Mouse (Mus musculus) small intestine, adult 2 months (tissue): ENCODE measurements around the gene Gm29776. TPM values are rescaled to one million over a fixed set of nuclear protein-coding genes. Genes with fewer than 3 reads are reported as not detected.

ENCODE experiments used
- H3K27ac ChIP-seq: fragments of 200-500 bp; 2 replicates; pipeline ENCODE4 v1.5.1; 2012; ENCODE audit warnings: low read depth, low read length, control low read depth, inconsistent platforms; ENCODE audit not compliant: insufficient read depth
- H3K27me3 ChIP-seq: fragments of 200-500 bp; 2 replicates; pipeline ENCODE4 v1.6.1; 2012; ENCODE audit warnings: mild to moderate bottlenecking, moderate library complexity, low read length, inconsistent platforms; ENCODE audit not compliant: control insufficient read depth, insufficient read depth
- H3K36me3 ChIP-seq: fragments of 200-500 bp; 2 replicates; pipeline ENCODE4 v1.6.1; 2012; ENCODE audit warnings: mild to moderate bottlenecking, low read length, control low read depth, inconsistent platforms; ENCODE audit not compliant: control insufficient read depth, insufficient read depth
- H3K4me1 ChIP-seq: fragments of 200-500 bp; 2 replicates; pipeline ENCODE4 v1.6.1; 2012; ENCODE audit warnings: low read length, inconsistent platforms, mixed read lengths; ENCODE audit not compliant: control insufficient read depth, insufficient read depth, insufficient read length
- H3K4me3 ChIP-seq: fragments of 200-500 bp; 2 replicates; pipeline ENCODE4 v1.5.1; 2012; ENCODE audit warnings: low read depth, mild to moderate bottlenecking, control low read depth, inconsistent platforms, low read length, moderate library complexity
- CTCF ChIP-seq: fragments of 200-500 bp; IDR thresholded peaks from 2 replicates; pipeline ENCODE4 v1.5.1; 2012; ENCODE audit warnings: low read depth, mild to moderate bottlenecking, control low read depth, inconsistent platforms, low read length, moderate library complexity, mixed read lengths; ENCODE audit not compliant: insufficient replicate concordance, insufficient read length; ENCODE audit errors: extremely low read depth
- POLR2A ChIP-seq: fragments of 200-500 bp; IDR thresholded peaks from 2 replicates; pipeline ENCODE4 v1.6.1; 2012; ENCODE audit warnings: low read depth, mild to moderate bottlenecking, control low read depth, inconsistent platforms, low read length, moderate library complexity
- WGBS: fragments of 180-500 bp; shearing (Covaris S2); methylation state at CpG from one replicate; pipeline ENCODE4 v1.1.7; 2018; 5-methylcytosine and 5-hydroxymethylcytosine counted together
- polyA plus RNA-seq: library from polyadenylated mRNA; depleted of rRNA; stranded (reverse); fragments of >200 nt; gene quantifications from 2 replicates; pipeline ENCODE4 v1.2.3, GENCODE M21; 2012

Gm29776 gene
- polyA plus RNA-seq, 1 experiment, result not detected

DNA sequence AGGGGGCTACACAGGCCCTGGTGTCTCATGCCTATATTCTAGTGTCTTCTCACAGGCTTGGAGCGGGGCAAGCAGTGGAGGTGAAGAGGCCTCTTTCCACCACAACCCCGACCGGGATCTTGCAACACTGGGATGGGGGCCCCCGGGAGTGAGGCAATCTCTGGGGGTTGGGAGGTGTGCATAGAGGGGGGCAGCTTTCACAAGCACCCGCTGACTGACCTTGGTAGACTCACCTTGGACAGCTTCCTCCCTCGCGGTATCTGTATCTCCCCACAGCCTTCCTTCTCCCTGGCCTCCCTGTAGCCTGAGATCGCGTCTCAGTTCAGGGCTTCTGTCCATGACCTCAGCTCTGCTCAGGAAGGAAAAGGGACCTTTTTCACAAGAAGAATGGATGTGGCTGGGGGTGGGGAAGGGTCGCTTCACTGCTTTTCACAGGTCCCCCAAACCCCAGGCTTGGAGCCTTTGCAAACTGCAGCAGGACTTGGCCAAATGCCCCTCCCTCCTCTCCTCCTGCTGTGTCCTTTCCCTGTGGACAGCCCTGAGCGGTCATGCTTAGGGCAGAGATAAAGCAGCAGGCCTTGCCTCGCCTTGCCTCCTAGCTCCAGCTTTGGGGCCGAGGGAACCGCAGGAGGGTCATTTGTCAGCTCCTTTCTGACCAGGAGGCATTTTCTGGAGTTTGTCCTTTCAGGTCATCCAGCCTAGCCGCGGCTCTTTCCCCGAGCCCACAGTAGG, 8.1 kb upstream of the Gm29776 start:
- TF ChIP-seq CTCF, result no peak
- TF ChIP-seq POLR2A, result no peak

DNA sequence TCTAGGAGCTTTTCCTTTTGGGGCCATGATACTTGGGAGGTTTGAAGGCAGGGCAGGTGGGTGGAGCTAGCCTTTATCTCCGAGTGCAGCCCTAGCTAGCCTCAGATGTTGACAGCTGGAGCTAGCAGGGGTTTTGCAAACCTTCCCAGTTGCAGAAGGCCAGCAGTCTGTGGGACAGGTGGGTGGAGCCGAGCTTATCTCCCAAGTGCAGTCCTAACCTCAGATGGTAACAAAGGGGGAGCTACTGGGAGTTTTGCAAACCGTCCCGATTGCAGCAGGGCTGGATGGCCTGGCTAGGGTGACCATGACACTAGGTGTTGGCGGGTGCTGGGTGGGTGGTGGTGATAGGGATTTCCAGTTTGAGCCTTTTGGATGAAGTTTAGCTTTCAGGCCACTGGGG, 7.2 kb upstream of the Gm29776 start:
- H3K4me1 ChIP-seq, result peaks cover 6% of the 10 kb centered on the region
- H3K4me3 ChIP-seq, result no peak overlapping the region
- H3K27me3 ChIP-seq, result no peaks in the 10 kb centered on the region
- TF ChIP-seq POLR2A, result no peak
- TF ChIP-seq CTCF, result no peak
- no peaks in the 10 kb centered on the region for H3K36me3 ChIP-seq
- WGBS, result 22% methylated on average over 5 of the region's 5 CpGs
- H3K27ac ChIP-seq, result no peak overlapping the region

More for the DNA sequence above, 8.1 kb upstream of the Gm29776 start:
- H3K27me3 ChIP-seq, result no peaks in the 10 kb centered on the region
- no peak overlapping the region for H3K4me3 ChIP-seq
- H3K27ac ChIP-seq, result no peak overlapping the region
- peaks cover 6% of the 10 kb centered on the region for H3K4me1 ChIP-seq
- no peaks in the 10 kb centered on the region for H3K36me3 ChIP-seq
- whole genome bisulfite sequencing, result 70% methylated on average over 17 of the region's 17 CpGs

DNA sequence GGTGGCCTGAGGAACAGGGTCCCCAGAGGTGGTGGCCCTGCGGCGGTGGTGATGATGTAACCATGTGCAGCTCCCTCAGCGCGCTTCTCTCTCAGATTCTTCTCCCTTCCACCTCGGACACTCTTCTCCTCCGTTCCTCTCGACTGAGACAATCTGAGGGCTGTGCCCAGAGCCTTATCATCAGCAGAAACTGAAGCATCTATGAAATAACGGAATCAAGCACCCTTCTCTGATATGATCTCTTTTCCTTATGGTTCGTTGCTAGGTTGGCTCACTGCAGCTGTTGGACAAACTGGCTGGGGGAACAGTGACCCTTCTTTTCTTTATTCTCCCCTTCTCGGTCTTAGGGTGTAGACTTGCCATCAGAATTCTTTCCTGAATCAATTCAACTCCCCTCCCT, 4.6 kb upstream of the Gm29776 start:
- Histone ChIP-seq H3K27ac (no peak overlapping the region), H3K36me3 (no peaks in the 10 kb centered on the region), H3K4me3 (no peak overlapping the region), H3K27me3 (no peaks in the 10 kb centered on the region), H3K4me1 (peaks cover 6% of the 10 kb centered on the region)
- TF ChIP-seq POLR2A (no peak), CTCF (no peak)
- 53% methylated on average over 10 of the region's 10 CpGs for WGBS

DNA sequence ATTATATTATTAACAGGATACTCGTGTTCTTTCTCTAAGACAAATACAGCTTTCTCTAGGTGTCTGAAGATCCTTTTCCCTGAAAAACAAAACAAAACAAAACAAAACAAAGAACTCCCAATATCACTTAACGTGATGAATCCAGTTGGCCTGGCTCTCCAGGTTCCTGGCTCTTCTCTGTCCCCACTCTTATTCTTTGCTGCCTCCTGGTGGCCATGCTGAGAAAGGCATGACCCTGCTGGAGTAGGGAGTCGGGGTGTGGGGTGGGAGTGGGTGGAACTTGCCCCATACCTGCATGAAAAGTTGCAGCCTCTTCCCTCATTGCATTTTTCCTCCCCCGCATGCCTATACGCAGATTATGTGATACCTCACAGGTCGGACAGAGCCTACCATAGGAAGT, 2.7 kb upstream of the Gm29776 start:
- Histone ChIP-seq H3K27ac (no peak overlapping the region), H3K36me3 (no peaks in the 10 kb centered on the region), H3K4me1 (peaks cover 6% of the 10 kb centered on the region), H3K27me3 (no peaks in the 10 kb centered on the region), H3K4me3 (no peak overlapping the region)
- 9% methylated on average over 6 of the region's 6 CpGs for WGBS
- TF ChIP-seq POLR2A (no peak), CTCF (peak; percentile 88; the same call in 1 of the 2 replicates)

DNA sequence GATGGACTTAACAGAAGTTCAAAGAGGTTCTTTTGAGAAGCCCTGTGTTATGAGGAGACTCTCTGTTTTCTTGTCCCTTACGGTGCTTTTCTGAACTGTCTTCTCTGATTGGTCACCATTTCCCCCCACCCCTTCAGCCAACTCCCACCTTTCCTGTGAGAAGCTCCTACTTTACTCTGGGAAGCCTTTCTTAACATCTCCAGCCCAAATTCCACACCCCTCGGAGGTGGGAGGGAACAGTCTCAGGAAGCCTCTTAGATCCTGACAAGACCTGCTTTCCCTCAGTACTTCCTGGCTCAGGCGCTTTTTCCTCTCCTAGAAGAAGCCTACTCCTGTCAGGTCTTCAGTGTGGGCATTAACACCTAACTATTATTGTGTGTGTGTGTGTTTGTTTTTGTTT, 953 bp upstream of the Gm29776 start:
- 72% methylated on average over 3 of the region's 3 CpGs for WGBS
- Histone ChIP-seq H3K27me3 (no peaks in the 10 kb centered on the region), H3K4me3 (no peak overlapping the region), H3K27ac (no peak overlapping the region), H3K4me1 (no peaks in the 10 kb centered on the region; the same call in 1 of the 2 replicates), H3K36me3 (no peaks in the 10 kb centered on the region)
- TF ChIP-seq CTCF, result no peak
- no peak for TF ChIP-seq POLR2A

DNA sequence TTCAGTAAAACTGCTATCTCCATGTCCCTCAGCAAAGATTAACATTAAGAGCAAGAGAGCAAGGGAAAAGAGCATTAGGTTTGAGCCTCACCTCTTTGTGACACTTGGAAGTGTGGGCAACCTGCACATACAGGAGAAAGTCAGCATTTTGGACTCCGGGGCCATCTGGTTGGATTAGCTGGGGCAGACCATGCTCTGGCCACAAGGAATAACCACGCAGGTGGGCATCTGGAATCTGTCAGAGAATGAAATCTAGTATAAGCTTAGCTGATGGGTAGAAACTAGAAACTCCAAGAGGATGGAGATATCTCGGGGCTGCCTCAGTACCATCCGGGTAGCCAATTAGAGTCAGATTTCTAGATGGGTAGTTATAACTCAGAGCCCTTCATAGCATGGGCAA, 1.9 kb downstream of the Gm29776 start:
- H3K4me3 ChIP-seq, result no peak overlapping the region
- H3K27ac ChIP-seq, result no peak overlapping the region
- no peaks in the 10 kb centered on the region; the same call in 1 of the 2 replicates for H3K4me1 ChIP-seq
- peaks cover 3% of the 10 kb centered on the region; the same call in 1 of the 2 replicates for H3K36me3 ChIP-seq
- no peak for TF ChIP-seq CTCF
- TF ChIP-seq POLR2A, result no peak
- WGBS, result 88% methylated on average over 4 of the region's 4 CpGs
- no peaks in the 10 kb centered on the region for H3K27me3 ChIP-seq

DNA sequence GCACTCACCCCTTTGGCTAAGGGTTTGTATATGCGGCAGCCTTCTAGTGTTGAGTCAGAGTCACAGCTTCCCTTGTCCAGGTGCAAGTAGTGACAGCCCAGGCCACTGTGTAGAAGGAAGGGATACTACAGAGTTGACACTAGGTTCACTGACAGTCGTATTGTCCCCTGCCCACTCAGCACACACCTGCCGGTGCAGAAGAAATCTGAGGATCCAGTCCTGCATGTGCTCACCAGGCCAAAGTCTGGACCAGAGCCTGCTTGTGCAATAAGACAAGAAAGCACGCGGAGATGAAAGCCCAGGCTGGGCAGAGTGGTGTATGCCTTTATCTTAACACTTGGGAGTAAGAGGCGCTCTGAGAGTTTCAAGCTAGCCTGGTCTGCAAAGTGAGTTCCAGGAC, 3.6 kb downstream of the Gm29776 start:
- Histone ChIP-seq H3K4me3 (no peak overlapping the region), H3K27me3 (no peaks in the 10 kb centered on the region), H3K36me3 (peaks cover 10% of the 10 kb centered on the region), H3K27ac (no peak overlapping the region), H3K4me1 (no peaks in the 10 kb centered on the region; the same call in 1 of the 2 replicates)
- WGBS, result 27% methylated on average over 6 of the region's 6 CpGs
- TF ChIP-seq CTCF, result no peak
- TF ChIP-seq POLR2A, result no peak

DNA sequence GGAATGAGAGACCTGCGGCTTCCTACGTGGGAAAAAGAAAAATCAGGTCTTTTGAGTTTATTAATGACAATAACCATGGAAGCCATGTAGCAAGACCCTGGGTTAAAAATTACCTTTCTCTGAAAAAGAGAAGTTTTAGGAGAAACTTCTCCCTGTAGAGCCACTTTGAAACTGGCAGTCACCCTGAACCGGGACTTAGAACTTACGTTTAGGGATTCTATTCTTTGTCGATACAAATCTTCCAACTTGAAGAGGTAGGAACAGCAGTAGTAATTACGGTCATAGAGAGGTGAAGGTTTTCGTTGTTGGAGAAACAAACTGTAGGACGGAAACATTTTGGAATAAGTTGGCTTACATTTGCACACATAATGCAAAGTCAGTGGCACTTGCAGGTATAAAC, 11.4 kb downstream of the Gm29776 start:
- TF ChIP-seq CTCF (no peak), POLR2A (no peak)
- Histone ChIP-seq H3K4me1 (peaks cover 2% of the 10 kb centered on the region; the same call in 1 of the 2 replicates), H3K27ac (peak overlapping the region; percentile 68), H3K36me3 (peaks cover 23% of the 10 kb centered on the region), H3K27me3 (no peaks in the 10 kb centered on the region), H3K4me3 (peak overlapping the region; percentile 95)
- WGBS, result 0% methylated on average over 8 of the region's 8 CpGs
